Mouse (Mus musculus) MEL (cell line): Measurements from ENCODE around the gene Gje1. TPM values are rescaled to one million over a fixed set of nuclear protein-coding genes. Genes with fewer than 3 reads are reported as not detected.

Source experiments
- DNase-seq: peaks from one replicate; pipeline ENCODE4 v3.0.0; 2011; ENCODE audit warnings: low read depth, low spot score
- H3K27ac ChIP-seq: 2 replicates; pipeline ENCODE4 v1.5.1; 2012; ENCODE audit warnings: low read depth, mild to moderate bottlenecking, control low read depth, low read length, moderate library complexity; ENCODE audit not compliant: control insufficient read depth
- H3K27me3 ChIP-seq, 2 experiments: fragments of 150-350 bp in 1 of 2; sonication (generic) in 1 of 2; 2 replicates each; pipeline ENCODE4 v1.6.1; 2012; ENCODE audit warnings: low read length in 2 of 2, mild to moderate bottlenecking in 2 of 2, improper control_type of control experiment in 1 of 2, moderate library complexity in 1 of 2; ENCODE audit not compliant: insufficient read depth in 2 of 2, control insufficient read depth in 1 of 2
- H3K36me3 ChIP-seq, 2 experiments: 2 replicates each; pipeline ENCODE4 v1.6.1; 2012 to 2014; ENCODE audit warnings: low read length in 2 of 2, improper control_type of control experiment in 1 of 2, inconsistent platforms in 1 of 2, mild to moderate bottlenecking in 1 of 2; ENCODE audit not compliant: insufficient read depth in 2 of 2, control insufficient read depth in 1 of 2
- H3K4me1 ChIP-seq, 2 experiments: fragments of 150-350 bp in 1 of 2; sonication (generic) in 1 of 2; 2 replicates each; pipeline ENCODE4 v1.6.1; 2012; ENCODE audit warnings: low read length in 2 of 2, improper control_type of control experiment in 1 of 2, mild to moderate bottlenecking in 1 of 2; ENCODE audit not compliant: insufficient read depth in 2 of 2, control insufficient read depth in 1 of 2
- H3K4me3 ChIP-seq, 2 experiments: fragments of 150-350 bp in 1 of 2; sonication (generic) in 1 of 2; 2 replicates each; pipeline ENCODE4 v1.5.1; 2012; ENCODE audit warnings: low read depth in 2 of 2, low read length in 2 of 2, mild to moderate bottlenecking in 2 of 2, moderate library complexity in 2 of 2, control low read depth in 1 of 2, improper control_type of control experiment in 1 of 2; ENCODE audit not compliant: control insufficient read depth in 1 of 2, insufficient read depth in 1 of 2
- H3K79me2 ChIP-seq: 2 replicates; pipeline ENCODE4 v1.6.1; 2012; ENCODE audit warnings: mild to moderate bottlenecking, low read length, moderate library complexity; ENCODE audit not compliant: control insufficient read depth, poor library complexity, insufficient read depth
- H3K9ac ChIP-seq: 2 replicates; pipeline ENCODE4 v1.6.1; 2012; ENCODE audit warnings: low read depth, mild to moderate bottlenecking, control low read depth, low read length, moderate library complexity; ENCODE audit not compliant: control insufficient read depth, poor library complexity, severe bottlenecking
- H3K9me3 ChIP-seq: fragments of 150-350 bp; sonication (generic); replicated peaks from 2 replicates; pipeline ENCODE4 v1.6.1; 2012; ENCODE audit warnings: mild to moderate bottlenecking, low read length, improper control_type of control experiment, moderate library complexity; ENCODE audit not compliant: insufficient read depth
- CHD1 ChIP-seq: IDR thresholded peaks from 2 replicates; pipeline ENCODE4 v1.6.1; 2012; ENCODE audit warnings: low read depth, mild to moderate bottlenecking, inconsistent platforms, low read length, improper control_type of control experiment
- E2F4 ChIP-seq: IDR thresholded peaks from 2 replicates; pipeline ENCODE4 v1.6.1; 2011; ENCODE audit warnings: low read depth, low read length, improper control_type of control experiment, borderline replicate concordance
- ELF1 ChIP-seq: IDR thresholded peaks from 2 replicates; pipeline ENCODE4 v1.6.1; 2014; ENCODE audit warnings: low read depth, mild to moderate bottlenecking, inconsistent platforms, low read length, improper control_type of control experiment, moderate library complexity
- EP300 ChIP-seq, 2 experiments: IDR thresholded peaks; 2 replicates each; pipeline ENCODE4 v1.6.1; 2011; ENCODE audit warnings: improper control_type of control experiment in 2 of 2, low read length in 2 of 2, low read depth in 1 of 2, mild to moderate bottlenecking in 1 of 2
- ETS1 ChIP-seq: IDR thresholded peaks from 2 replicates; pipeline ENCODE4 v1.6.1; 2012; ENCODE audit warnings: low read depth, mild to moderate bottlenecking, inconsistent platforms, low read length, improper control_type of control experiment, moderate library complexity
- GATA1 ChIP-seq: IDR thresholded peaks from 2 replicates; pipeline ENCODE4 v1.6.1; 2011; ENCODE audit warnings: low read depth, low read length, improper control_type of control experiment
- HCFC1 ChIP-seq: IDR thresholded peaks from 2 replicates; pipeline ENCODE4 v1.6.1; 2012; ENCODE audit warnings: low read depth, mild to moderate bottlenecking, inconsistent platforms, low read length, improper control_type of control experiment, moderate library complexity
- JUND ChIP-seq: IDR thresholded peaks from 2 replicates; pipeline ENCODE4 v1.6.1; 2011; ENCODE audit warnings: low read depth, mild to moderate bottlenecking, improper control_type of control experiment, low read length
- KAT2A ChIP-seq: conservative IDR thresholded peaks from 2 replicates; pipeline ENCODE4 v1.6.1; 2012; ENCODE audit warnings: low read depth, low read length, improper control_type of control experiment, inconsistent platforms
- MAFK ChIP-seq: IDR thresholded peaks from 2 replicates; pipeline ENCODE4 v1.6.1; 2011; ENCODE audit warnings: low read depth, mild to moderate bottlenecking, low read length, improper control_type of control experiment, borderline replicate concordance
- MAX ChIP-seq: IDR thresholded peaks from 2 replicates; pipeline ENCODE4 v1.6.1; 2011; ENCODE audit warnings: low read length, improper control_type of control experiment
- MAZ ChIP-seq: IDR thresholded peaks from 2 replicates; pipeline ENCODE4 v1.6.1; 2012; ENCODE audit warnings: low read depth, mild to moderate bottlenecking, inconsistent platforms, low read length, improper control_type of control experiment
- MEF2A ChIP-seq: IDR thresholded peaks from 2 replicates; pipeline ENCODE4 v1.6.1; 2014; ENCODE audit warnings: low read depth, mild to moderate bottlenecking, inconsistent platforms, low read length, improper control_type of control experiment; ENCODE audit not compliant: poor library complexity, insufficient replicate concordance, severe bottlenecking; ENCODE audit errors: extremely low read depth
- MYC ChIP-seq: IDR thresholded peaks from 2 replicates; pipeline ENCODE4 v1.6.1; 2011; ENCODE audit warnings: low read depth, mild to moderate bottlenecking, low read length, improper control_type of control experiment, moderate library complexity
- NRF1 ChIP-seq: IDR thresholded peaks from 2 replicates; pipeline ENCODE4 v1.6.1; 2014; ENCODE audit warnings: low read depth, mild to moderate bottlenecking, inconsistent platforms, low read length, improper control_type of control experiment, moderate library complexity; ENCODE audit not compliant: poor library complexity, insufficient read depth, severe bottlenecking
- POLR2A ChIP-seq, 2 experiments: IDR thresholded peaks; 2 replicates each; pipeline ENCODE4 v1.6.1; 2011 to 2012; ENCODE audit warnings: low read length in 2 of 2, mild to moderate bottlenecking in 2 of 2, control low read depth in 1 of 2, improper control_type of control experiment in 1 of 2, low read depth in 1 of 2, moderate library complexity in 1 of 2; ENCODE audit not compliant: control insufficient read depth in 1 of 2, insufficient read depth in 1 of 2, poor library complexity in 1 of 2
- RCOR1 ChIP-seq: IDR thresholded peaks from 2 replicates; pipeline ENCODE4 v1.6.1; 2012; ENCODE audit warnings: low read depth, mild to moderate bottlenecking, inconsistent platforms, low read length, improper control_type of control experiment
- SIN3A ChIP-seq: IDR thresholded peaks from 2 replicates; pipeline ENCODE4 v1.6.1; 2012; ENCODE audit warnings: low read length, improper control_type of control experiment, inconsistent platforms
- SMC3 ChIP-seq: IDR thresholded peaks from 2 replicates; pipeline ENCODE4 v1.6.1; 2011; ENCODE audit warnings: low read depth, low read length, improper control_type of control experiment
- UBTF ChIP-seq: IDR thresholded peaks from 2 replicates; pipeline ENCODE4 v1.6.1; 2012; ENCODE audit warnings: low read depth, mild to moderate bottlenecking, inconsistent platforms, low read length, improper control_type of control experiment, moderate library complexity, borderline replicate concordance; ENCODE audit not compliant: insufficient read depth
- USF1 ChIP-seq: IDR thresholded peaks from 2 replicates; pipeline ENCODE4 v1.6.1; 2014; ENCODE audit warnings: low read depth, mild to moderate bottlenecking, inconsistent platforms, low read length, improper control_type of control experiment, moderate library complexity
- USF2 ChIP-seq, 2 experiments: IDR thresholded peaks; 2 replicates each; pipeline ENCODE4 v1.6.1; 2011 to 2012; ENCODE audit warnings: improper control_type of control experiment in 2 of 2, low read length in 2 of 2, borderline replicate concordance in 1 of 2, inconsistent platforms in 1 of 2, low read depth in 1 of 2, mild to moderate bottlenecking in 1 of 2; ENCODE audit not compliant: insufficient read depth in 1 of 2
- ZKSCAN1 ChIP-seq: IDR thresholded peaks from 2 replicates; pipeline ENCODE4 v1.6.1; 2012; ENCODE audit warnings: low read depth, mild to moderate bottlenecking, inconsistent platforms, low read length, improper control_type of control experiment, moderate library complexity
- ZMIZ1 ChIP-seq: IDR thresholded peaks from 2 replicates; pipeline ENCODE4 v1.6.1; 2012; ENCODE audit warnings: low read depth, mild to moderate bottlenecking, inconsistent platforms, low read length, improper control_type of control experiment, moderate library complexity
- ZNF384 ChIP-seq: IDR thresholded peaks from 2 replicates; pipeline ENCODE4 v1.6.1; 2012; ENCODE audit warnings: low read depth, mild to moderate bottlenecking, inconsistent platforms, low read length, improper control_type of control experiment
- polyA plus RNA-seq, 2 experiments: library from polyadenylated mRNA; stranded (reverse) in 1 of 2; unstranded in 1 of 2; fragments of >175 nt in 1 of 2; fragments of >200 nt in 1 of 2; gene quantifications; 2 replicates each; pipeline versions ENCODE4 v1.2.1 to v1.2.4; 2012; ENCODE audit warnings: low replicate concordance in 2 of 2, low read depth in 1 of 2; ENCODE audit not compliant: insufficient read length in 2 of 2, insufficient read depth in 1 of 2, missing spikeins in 1 of 2
- total RNA-seq: library from RNA; depleted of rRNA; stranded (reverse); fragments of 300-350 nt; gene quantifications from 2 replicates; pipeline ENCODE4 v1.2.3, GENCODE M21; 2012

The Gje1 gene
- total and polyA plus RNA-seq, 3 experiments, result not detected

DNA sequence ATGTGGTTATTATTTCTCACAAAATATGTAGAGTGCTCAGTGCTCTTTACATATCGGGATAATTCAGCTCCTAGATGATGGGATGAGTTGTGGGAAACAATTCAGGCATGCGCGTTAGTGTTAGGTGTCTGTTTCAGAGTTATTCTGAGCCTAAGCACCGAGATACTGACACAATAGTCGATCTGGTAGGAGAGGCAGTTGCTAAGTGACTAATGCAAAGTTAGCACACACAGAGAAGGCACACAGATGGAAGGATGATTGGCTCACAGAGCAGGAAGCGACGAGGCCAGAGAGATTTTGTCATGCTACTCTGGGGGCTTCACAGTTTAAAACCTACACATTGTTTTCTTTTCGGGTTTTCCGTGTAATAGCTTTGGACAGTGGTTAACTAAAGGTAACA lies 7.7 kb upstream of the Gje1 start:
- TF ChIP-seq NRF1 (no peak), USF2 (IDR thresholded peaks at IDR 0.05; ENCODE audit: borderline replicate concordance in 1 of 2, insufficient read depth in 1 of 2, low read depth in 1 of 2, low read length in 2 of 2) (no peak), JUND (no peak), ZNF384 (no peak), MAFK (no peak), SMC3 (no peak), ZMIZ1 (no peak), POLR2A (IDR thresholded peaks at IDR 0.05; ENCODE audit: control insufficient read depth in 1 of 2, insufficient read depth in 1 of 2, low read depth in 1 of 2, low read length in 2 of 2, poor library complexity in 1 of 2) (no peak), ETS1 (no peak), ZKSCAN1 (no peak), USF1 (no peak), SIN3A (no peak)
- Histone ChIP-seq H3K36me3 (no peaks in the 10 kb centered on the region), H3K27ac (no peak overlapping the region), H3K9me3 (no peaks in the 10 kb centered on the region), H3K4me1 (no peaks in the 10 kb centered on the region), H3K27me3 (no peaks in the 10 kb centered on the region), H3K4me3 (no peak overlapping the region), H3K9ac (no peak overlapping the region), H3K79me2 (no peaks in the 10 kb centered on the region)
- DNase-seq, result no peak

DNA sequence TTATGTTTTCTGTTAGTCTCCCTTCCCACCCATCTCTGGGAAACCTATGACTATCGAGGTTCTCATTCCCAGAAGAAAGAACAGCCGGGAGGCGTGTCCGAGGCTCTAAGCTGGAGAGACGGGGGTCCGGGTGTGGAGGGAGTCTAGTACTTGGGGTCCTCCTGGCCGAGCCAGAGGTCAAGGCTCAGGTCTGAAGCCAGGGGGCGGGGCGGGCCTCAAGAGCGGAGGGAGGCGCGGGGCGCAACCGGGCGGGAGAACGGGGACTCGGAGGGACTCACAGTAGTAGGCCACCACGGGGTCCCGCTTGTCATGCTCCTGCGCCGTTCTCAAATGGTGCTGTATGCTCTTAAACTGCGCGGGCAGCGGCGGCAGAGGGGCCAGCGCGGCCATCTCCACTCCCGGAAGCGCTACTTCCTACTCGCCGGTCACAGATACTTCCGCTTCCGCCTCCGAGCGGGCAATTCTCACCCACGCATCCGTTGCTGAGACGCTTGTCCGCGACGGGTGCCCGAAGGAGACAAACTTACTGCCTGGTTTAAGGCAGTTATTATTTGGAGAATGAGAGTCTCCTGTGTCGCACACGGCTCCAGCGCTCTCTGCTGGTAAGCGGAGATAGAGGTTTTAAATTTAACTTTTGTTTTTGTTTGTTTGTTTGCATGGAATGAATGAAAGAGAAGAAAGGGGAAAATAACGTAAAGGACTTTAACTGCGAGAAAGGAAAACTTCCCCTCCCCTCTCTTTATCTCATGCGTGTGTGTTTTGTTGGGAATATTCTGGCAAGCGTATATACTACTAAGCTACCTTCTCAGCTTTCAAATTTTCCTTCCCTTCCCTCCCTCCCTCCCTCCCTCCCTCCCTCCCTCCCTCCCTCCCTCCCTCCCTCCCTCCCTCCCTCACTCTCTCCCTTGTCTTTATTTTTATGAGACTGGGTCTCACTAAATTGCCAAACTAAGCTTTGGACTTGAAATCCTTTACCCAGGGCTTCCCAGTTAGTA lies 12.6 kb downstream of the Gje1 start, which contains the start of the genes Vta1 and Nmbr:
TSS of gene Vta1 (minus strand) at position 489 of the 995 bp plus-strand sequence.
TSS of gene Nmbr (plus strand) at position 520 of the 995 bp plus-strand sequence.
- H3K27me3 ChIP-seq, result no peaks in the 10 kb centered on the region
- peak within 1 kb of the TSS; percentile 30 for H3K27ac ChIP-seq
- H3K79me2 ChIP-seq, result peaks cover 23% of the 10 kb centered on the region
- H3K4me1 ChIP-seq, result peaks cover 0 to 5% of the 10 kb centered on the region in 2 experiments; a peak in 3 of 4 replicates
- no peaks in the 10 kb centered on the region for H3K9me3 ChIP-seq
- peak; percentile 96 for DNase-seq
- peaks cover 0 to 11% of the 10 kb centered on the region in 2 experiments; a peak in 2 of 4 replicates for H3K36me3 ChIP-seq
- H3K4me3 ChIP-seq, result peak within 1 kb of the TSS; percentile 91 to 98
- H3K9ac ChIP-seq, result peak within 1 kb of the TSS; percentile 80
- TF ChIP-seq ELF1, result peak; percentile 100
- TF ChIP-seq MAFK, result no peak
- peak; percentile 33; the same call in 1 of the 2 replicates for TF ChIP-seq ZMIZ1
- TF ChIP-seq CHD1, result no peak; the same call in 1 of the 2 replicates
- no peak for TF ChIP-seq JUND
- peak; percentile 40; the same call in 1 of the 2 replicates for TF ChIP-seq RCOR1
- no peak for TF ChIP-seq USF2 (IDR thresholded peaks at IDR 0.05; ENCODE audit: borderline replicate concordance in 1 of 2, insufficient read depth in 1 of 2, low read depth in 1 of 2, low read length in 2 of 2)
- TF ChIP-seq SIN3A, result peak; percentile 98
- TF ChIP-seq MAX, result peak; percentile 62
- no peak; the same call in 1 of the 2 replicates for TF ChIP-seq E2F4
- peak; percentile 68 for TF ChIP-seq KAT2A
- TF ChIP-seq MAZ, result peak; percentile 82
- TF ChIP-seq EP300 (IDR thresholded peaks at IDR 0.05; ENCODE audit: low read depth in 1 of 2, low read length in 2 of 2), result peak in 1 of 2 experiments; percentile 71; a peak in 2 of 4 replicates
- no peak for TF ChIP-seq UBTF
- no peak for TF ChIP-seq ZKSCAN1
- TF ChIP-seq GATA1, result no peak
- TF ChIP-seq ETS1, result peak; percentile 69; the same call in 1 of the 2 replicates
- TF ChIP-seq POLR2A (IDR thresholded peaks at IDR 0.05; ENCODE audit: control insufficient read depth in 1 of 2, insufficient read depth in 1 of 2, low read depth in 1 of 2, low read length in 2 of 2, poor library complexity in 1 of 2), result peak; percentile 27 to 69; a peak in 2 of 4 replicates
- no peak for TF ChIP-seq MEF2A
- 0 out of 2 replicates have a peak, but pooled peaks have one; percentile 39 for TF ChIP-seq MYC
- peak; percentile 93 for TF ChIP-seq HCFC1
- peak; percentile 81 for TF ChIP-seq SMC3
